Mouse (Mus musculus) forebrain, embryonic 16.5 days (tissue): ENCODE results near the gene Ddx10. TPM values are rescaled to one million over a fixed set of nuclear protein-coding genes. Genes with fewer than 3 reads are reported as not detected.

Experiments
- ATAC-seq: fragments of 200-750 bp; cut with Nextera tagmentation; 2 replicates; pipeline ENCODE4 v1.8.0; 2017; ENCODE audit warnings: mild to moderate bottlenecking, moderate library complexity
- H3K27ac ChIP-seq: fragments of 300-500 bp; sonication (generic); 2 replicates; pipeline ENCODE4 v1.5.1; 2014; ENCODE audit warnings: low read length, control low read depth
- H3K27me3 ChIP-seq: fragments of 300-500 bp; sonication (generic); replicated peaks from 2 replicates; pipeline ENCODE4 v1.6.1; 2014; ENCODE audit warnings: low read length; ENCODE audit not compliant: control insufficient read depth, insufficient read depth
- H3K36me3 ChIP-seq: fragments of 300-500 bp; sonication (generic); 2 replicates; pipeline ENCODE4 v1.6.1; 2014; ENCODE audit not compliant: control insufficient read depth, insufficient read depth
- H3K4me1 ChIP-seq: fragments of 300-500 bp; sonication (generic); replicated peaks from 2 replicates; pipeline ENCODE4 v1.6.1; 2014; ENCODE audit warnings: low read length; ENCODE audit not compliant: control insufficient read depth, insufficient read depth
- H3K4me2 ChIP-seq: fragments of 300-500 bp; sonication (generic); 2 replicates; pipeline ENCODE4 v1.6.1; 2014; ENCODE audit warnings: mild to moderate bottlenecking, low read length, control low read depth
- H3K4me3 ChIP-seq: fragments of 300-500 bp; sonication (generic); replicated peaks from 2 replicates; pipeline ENCODE4 v1.5.1; 2014; ENCODE audit warnings: mild to moderate bottlenecking, low read length, control low read depth
- H3K9ac ChIP-seq: fragments of 300-500 bp; sonication (generic); replicated peaks from 2 replicates; pipeline ENCODE4 v1.6.1; 2014; ENCODE audit warnings: low read depth, low read length, control low read depth
- H3K9me3 ChIP-seq: fragments of 300-500 bp; sonication (generic); 2 replicates; pipeline ENCODE4 v1.6.1; 2016; ENCODE audit warnings: low read length; ENCODE audit not compliant: control insufficient read depth
- WGBS: fragments of 180-500 bp; shearing (Covaris S2); extraction: QIAGEN DNeasy Blood & Tissue Kit; methylation state at CpG from one replicate; pipeline ENCODE4 v1.1.7; 2014; 5-methylcytosine and 5-hydroxymethylcytosine counted together
- polyA plus RNA-seq: library from polyadenylated mRNA; unstranded; fragments of >200 nt; fragmentation: Nextera tagmentation; extraction: Ambion mirVana; gene quantifications from 2 replicates; pipeline ENCODE4 v1.2.1, GENCODE M21; 2015

Ddx10 gene
- polyA plus RNA-seq, 1 experiment from 2014 or later = 24.4 TPM

DNA sequence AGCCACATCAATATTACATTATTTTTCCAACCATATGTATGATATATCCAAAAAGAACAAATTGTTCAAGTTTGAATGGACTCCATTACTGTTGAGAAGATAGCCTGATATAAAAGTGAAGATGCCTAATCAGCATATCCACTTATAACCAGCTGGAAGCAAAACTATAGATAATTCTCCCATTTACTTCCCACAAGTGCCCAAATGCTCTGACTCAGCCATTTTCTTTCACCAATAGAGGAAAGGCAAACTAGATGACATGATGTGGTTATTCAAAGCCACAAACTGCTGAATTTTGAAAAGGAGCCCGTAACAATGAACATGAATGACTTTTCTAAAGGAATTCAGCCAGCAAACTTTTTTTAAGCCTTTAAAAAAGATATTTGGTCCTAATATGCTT is 146.8 kb downstream of the Ddx10 start:
- peak; percentile 45; the same call in 1 of the 2 replicates for ATAC-seq
- Histone ChIP-seq H3K27me3 (no peaks in the 10 kb centered on the region), H3K4me2 (no peak overlapping the region), H3K4me3 (no peak overlapping the region), H3K4me1 (no peaks in the 10 kb centered on the region), H3K27ac (no peak overlapping the region), H3K9ac (no peak overlapping the region), H3K36me3 (no peaks in the 10 kb centered on the region), H3K9me3 (no peaks in the 10 kb centered on the region)
- 68% methylated on average over 1 of the region's 1 CpGs for WGBS

DNA sequence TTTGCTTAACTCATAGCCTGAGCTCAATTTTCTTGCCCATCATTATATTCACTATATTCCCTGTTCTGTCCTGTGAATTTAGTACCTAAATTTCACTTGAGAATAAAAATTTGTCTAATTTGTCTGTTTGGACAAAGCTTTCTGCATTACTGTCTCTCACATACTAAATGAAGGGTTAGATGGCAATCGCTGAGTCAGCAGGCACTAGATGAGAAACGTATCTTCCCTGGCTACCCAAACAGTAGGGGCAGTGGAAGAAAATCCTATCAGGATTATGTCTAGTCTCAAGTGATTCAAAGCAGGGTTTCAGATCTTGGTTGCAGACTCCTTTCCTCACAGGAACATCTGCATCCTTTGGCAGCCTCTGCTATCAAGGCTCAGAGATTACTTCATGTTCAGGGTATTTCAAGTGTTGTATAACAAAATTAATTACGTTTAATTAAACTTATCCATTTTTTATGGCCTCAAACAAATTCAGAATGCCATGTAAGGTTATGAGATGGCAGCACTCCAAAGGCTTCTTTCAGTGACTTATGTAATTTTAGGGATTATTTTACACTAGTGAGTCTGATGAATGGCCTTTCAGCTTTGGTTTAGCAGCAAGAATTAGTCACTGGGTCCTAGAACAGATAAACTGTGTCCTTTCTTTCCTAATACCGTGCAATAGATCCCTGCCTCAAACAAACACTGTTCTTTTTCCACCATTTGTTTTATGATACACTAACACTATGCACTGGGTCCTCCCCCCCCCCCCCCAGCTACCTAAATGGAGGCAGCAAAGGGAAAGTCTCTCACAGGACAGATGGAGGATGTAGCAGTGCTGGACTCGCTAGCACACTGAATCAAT is 152.3 kb downstream of the Ddx10 start:
- Histone ChIP-seq H3K4me3 (no peak overlapping the region), H3K36me3 (no peaks in the 10 kb centered on the region), H3K9me3 (no peaks in the 10 kb centered on the region), H3K27me3 (no peaks in the 10 kb centered on the region), H3K27ac (no peak overlapping the region), H3K4me2 (no peak overlapping the region), H3K9ac (no peak overlapping the region), H3K4me1 (no peaks in the 10 kb centered on the region)
- WGBS = 67% methylated on average over 5 of the region's 5 CpGs
- no peak for ATAC-seq

DNA sequence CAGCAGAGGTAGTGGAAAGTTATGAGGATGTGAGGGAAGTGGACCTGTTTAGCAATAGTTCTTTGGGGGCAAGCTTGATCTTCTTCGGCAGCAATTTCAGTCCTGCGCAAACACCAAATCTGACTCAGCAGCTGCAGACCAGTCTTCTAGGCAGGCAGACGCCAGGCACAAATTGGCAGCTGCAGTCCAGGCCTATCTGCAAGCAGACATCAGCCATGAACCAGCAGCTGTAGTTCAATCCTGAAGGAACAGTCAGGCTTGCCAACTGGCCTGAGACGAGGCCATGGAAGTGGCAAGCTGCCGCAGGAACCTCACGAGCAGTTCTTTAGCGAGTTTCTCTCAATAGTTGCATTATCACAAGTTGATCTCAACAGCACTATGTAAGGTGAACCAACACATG is 153.3 kb downstream of the Ddx10 start:
- H3K4me3 ChIP-seq = no peak overlapping the region
- no peak overlapping the region for H3K27ac ChIP-seq
- no peaks in the 10 kb centered on the region for H3K9me3 ChIP-seq
- WGBS = 86% methylated on average over 7 of the region's 7 CpGs
- no peaks in the 10 kb centered on the region for H3K36me3 ChIP-seq
- no peak overlapping the region for H3K4me2 ChIP-seq
- no peaks in the 10 kb centered on the region for H3K4me1 ChIP-seq
- H3K27me3 ChIP-seq = no peaks in the 10 kb centered on the region
- no peak for ATAC-seq
- H3K9ac ChIP-seq = no peak overlapping the region

DNA sequence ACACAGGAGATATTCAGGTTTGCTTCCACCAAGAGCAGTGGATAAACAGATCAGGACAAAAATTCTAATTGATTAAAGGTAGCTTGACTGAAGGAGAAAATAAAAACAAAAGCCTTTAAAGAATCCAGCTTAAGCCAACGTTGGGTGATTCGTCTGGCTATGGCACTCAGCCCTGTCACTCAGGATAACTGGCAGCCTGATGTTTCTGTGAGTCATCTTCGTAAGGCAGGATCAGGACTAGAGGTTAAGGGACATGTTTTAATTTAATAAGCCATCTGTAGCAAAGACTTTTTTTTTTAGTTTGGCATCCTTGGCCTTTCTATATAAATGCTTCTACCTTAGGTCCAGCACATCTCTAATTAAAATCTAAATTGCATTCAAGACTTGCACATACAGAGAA is 170.2 kb downstream of the Ddx10 start:
- Histone ChIP-seq H3K4me1 (no peaks in the 10 kb centered on the region), H3K9me3 (no peaks in the 10 kb centered on the region), H3K27me3 (no peaks in the 10 kb centered on the region), H3K4me2 (no peak overlapping the region), H3K9ac (no peak overlapping the region), H3K27ac (no peak overlapping the region), H3K36me3 (no peaks in the 10 kb centered on the region), H3K4me3 (no peak overlapping the region)
- ATAC-seq = no peak
- 61% methylated on average over 3 of the region's 3 CpGs for WGBS

DNA sequence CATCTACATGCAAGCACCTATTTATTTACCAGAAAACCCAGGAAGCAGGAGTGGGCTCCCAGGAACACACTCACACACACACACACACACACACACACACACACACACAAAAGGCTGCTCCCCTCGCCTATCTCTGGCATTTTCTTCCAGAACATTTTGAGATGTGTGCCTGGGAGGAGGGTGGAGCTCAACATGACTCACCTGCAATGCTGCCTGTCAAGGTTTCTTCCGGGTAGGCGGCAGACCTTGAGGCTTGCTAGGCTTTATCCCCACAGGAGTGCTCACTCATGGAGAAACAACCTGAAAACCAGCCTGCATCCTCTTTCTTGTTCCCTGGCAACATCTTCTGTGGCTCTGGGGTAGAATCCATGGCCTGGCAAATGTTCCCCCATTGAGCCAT is 171.9 kb downstream of the Ddx10 start:
- no peak overlapping the region for H3K4me2 ChIP-seq
- no peak overlapping the region for H3K4me3 ChIP-seq
- no peaks in the 10 kb centered on the region for H3K9me3 ChIP-seq
- H3K9ac ChIP-seq = no peak overlapping the region
- no peak overlapping the region for H3K27ac ChIP-seq
- no peaks in the 10 kb centered on the region for H3K36me3 ChIP-seq
- no peak for ATAC-seq
- no peaks in the 10 kb centered on the region for H3K4me1 ChIP-seq
- no peaks in the 10 kb centered on the region for H3K27me3 ChIP-seq
- WGBS = 82% methylated on average over 3 of the region's 3 CpGs

DNA sequence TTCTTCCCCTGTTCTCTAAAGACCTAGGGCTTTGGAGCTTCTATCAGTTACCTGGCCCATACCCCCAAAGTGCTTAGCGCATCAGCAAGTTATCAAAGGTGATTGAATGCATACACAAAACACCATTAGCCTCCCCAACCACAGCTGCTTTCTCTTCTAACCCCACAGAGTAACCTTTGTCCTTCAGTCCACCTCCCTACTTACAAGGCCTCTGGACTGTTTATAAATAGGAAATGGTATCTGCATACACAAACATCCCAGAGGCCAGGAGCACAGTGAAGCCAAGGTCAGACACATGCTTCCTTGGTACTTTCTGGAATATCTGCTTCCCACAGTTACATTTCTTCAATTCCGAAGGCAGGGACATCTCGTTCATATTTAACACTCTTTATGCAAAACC is 173.4 kb downstream of the Ddx10 start:
- Histone ChIP-seq H3K27me3 (no peaks in the 10 kb centered on the region), H3K27ac (no peak overlapping the region), H3K4me3 (no peak overlapping the region), H3K9me3 (no peaks in the 10 kb centered on the region), H3K4me1 (no peaks in the 10 kb centered on the region), H3K9ac (no peak overlapping the region), H3K36me3 (no peaks in the 10 kb centered on the region), H3K4me2 (no peak overlapping the region)
- 94% methylated on average over 3 of the region's 3 CpGs for WGBS
- ATAC-seq = no peak

DNA sequence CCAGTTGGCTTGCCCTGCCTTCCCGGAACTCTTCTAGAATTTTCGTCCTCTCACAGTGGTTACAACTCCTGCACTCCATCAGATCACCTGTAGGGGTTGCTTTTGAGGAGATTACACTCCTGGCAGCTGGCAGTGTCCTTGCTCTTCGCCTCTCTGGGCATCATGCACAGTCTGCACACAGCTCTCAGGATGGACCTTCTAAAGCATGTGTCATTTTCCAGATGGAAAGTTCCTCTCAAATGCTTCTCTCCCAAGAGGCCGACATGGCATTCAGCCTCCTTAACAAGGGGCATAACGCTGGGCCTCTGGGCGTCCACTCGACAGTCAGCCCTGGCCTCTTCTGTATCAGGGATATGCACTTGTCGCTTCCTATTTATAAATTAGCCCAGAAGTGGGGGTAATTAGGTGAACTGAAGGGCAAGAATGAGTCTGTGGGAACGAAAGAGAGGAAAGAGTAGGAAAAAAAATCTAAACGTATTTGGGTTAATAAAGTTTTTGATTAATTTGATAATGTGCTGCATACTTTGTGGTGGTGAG is 174.2 kb downstream of the Ddx10 start:
- WGBS = 82% methylated on average over 10 of the region's 10 CpGs
- H3K36me3 ChIP-seq = no peaks in the 10 kb centered on the region
- no peak overlapping the region for H3K27ac ChIP-seq
- ATAC-seq = no peak
- H3K27me3 ChIP-seq = no peaks in the 10 kb centered on the region
- H3K4me3 ChIP-seq = no peak overlapping the region
- no peak overlapping the region for H3K4me2 ChIP-seq
- H3K9ac ChIP-seq = no peak overlapping the region
- H3K4me1 ChIP-seq = no peaks in the 10 kb centered on the region
- no peaks in the 10 kb centered on the region for H3K9me3 ChIP-seq

DNA sequence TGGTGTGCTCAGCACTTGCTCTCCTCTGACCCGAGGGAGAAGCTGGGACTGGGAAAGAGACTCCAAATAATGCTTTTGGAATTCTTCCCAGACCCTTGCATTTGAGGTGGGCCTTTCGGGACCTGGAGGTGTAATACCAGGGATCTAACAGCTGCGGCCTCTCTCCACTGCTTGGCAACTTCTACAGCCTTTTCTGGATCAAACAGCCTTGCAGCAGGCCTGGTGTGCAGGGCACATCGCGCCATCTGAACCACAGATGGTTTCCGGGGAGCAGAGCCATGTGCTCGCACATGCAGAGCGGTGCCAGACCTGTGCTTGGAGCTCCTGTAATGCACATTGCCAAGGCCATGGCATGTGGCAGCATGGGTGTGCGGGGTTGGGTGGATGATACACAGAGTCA is 175.8 kb downstream of the Ddx10 start:
- Histone ChIP-seq H3K36me3 (no peaks in the 10 kb centered on the region), H3K27me3 (no peaks in the 10 kb centered on the region), H3K9ac (no peak overlapping the region), H3K4me1 (no peaks in the 10 kb centered on the region), H3K27ac (no peak overlapping the region), H3K9me3 (no peaks in the 10 kb centered on the region), H3K4me3 (no peak overlapping the region), H3K4me2 (no peak overlapping the region)
- peak; percentile 69; the same call in 1 of the 2 replicates for ATAC-seq
- 72% methylated on average over 9 of the region's 9 CpGs for WGBS

DNA sequence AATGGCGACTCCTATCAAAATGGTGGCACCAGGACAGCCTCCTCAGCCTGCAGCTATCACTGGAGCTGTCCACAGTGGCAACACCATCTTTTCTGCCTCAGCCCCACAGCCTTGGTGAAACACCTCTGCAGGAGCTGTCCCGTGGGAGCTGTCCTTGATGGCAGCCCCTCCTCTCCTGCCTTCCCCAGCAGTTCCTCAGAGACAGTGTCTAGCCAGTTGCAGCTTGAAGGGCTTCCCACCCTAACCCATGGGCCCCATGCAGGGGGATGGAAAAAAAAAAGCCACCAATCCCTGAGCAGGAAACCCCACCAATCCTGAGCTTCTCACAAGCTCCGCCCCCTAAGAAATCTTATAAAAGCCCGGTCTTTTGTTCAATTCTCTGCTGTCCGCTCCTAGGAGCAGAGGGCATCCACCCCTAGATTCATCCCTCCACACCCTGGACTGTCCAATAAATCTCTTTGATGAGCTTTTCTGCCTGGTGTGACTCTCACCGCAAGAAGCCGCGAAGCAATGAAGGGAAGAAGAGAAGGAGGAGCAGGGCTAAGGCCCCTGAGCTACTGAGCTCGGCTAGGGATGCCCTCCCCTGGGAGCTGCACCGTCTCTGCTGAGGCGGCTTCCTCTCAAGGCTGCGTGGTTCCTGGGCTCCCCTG is 176.9 kb downstream of the Ddx10 start:
- 84% methylated on average over 12 of the region's 12 CpGs for WGBS
- H3K4me1 ChIP-seq = no peaks in the 10 kb centered on the region
- no peak overlapping the region for H3K27ac ChIP-seq

More for the DNA sequence above, 176.9 kb downstream of the Ddx10 start:
- Histone ChIP-seq H3K9me3 (no peaks in the 10 kb centered on the region), H3K4me2 (no peak overlapping the region), H3K36me3 (no peaks in the 10 kb centered on the region), H3K9ac (no peak overlapping the region), H3K27me3 (no peaks in the 10 kb centered on the region), H3K4me3 (no peak overlapping the region)
- ATAC-seq = no peak; the same call in 1 of the 2 replicates
